Mouse (Mus musculus) midbrain, postnatal 0 days (tissue): ENCODE results near the gene Gm13723. TPM values are rescaled to one million over a fixed set of nuclear protein-coding genes. Genes with fewer than 3 reads are reported as not detected.

Source experiments
- ATAC-seq: fragments of 200-750 bp; cut with Nextera tagmentation; 2 replicates; pipeline ENCODE4 v1.8.0; 2017; ENCODE audit warnings: moderate number of reproducible peaks, mild to moderate bottlenecking, moderate TSS enrichment, moderate library complexity; ENCODE audit not compliant: low FRiP score
- DNase-seq: peaks from one replicate; pipeline ENCODE4 v3.0.0-alpha.2; 2015; ENCODE audit warnings: low spot score
- H3K27ac ChIP-seq: fragments of 300-500 bp; sonication (generic); 2 replicates; pipeline ENCODE4 v1.5.1; 2014; ENCODE audit warnings: low read depth, mild to moderate bottlenecking, low read length, mixed read lengths
- H3K27me3 ChIP-seq: fragments of 300-500 bp; sonication (generic); 2 replicates; pipeline ENCODE4 v1.6.1; 2014; ENCODE audit warnings: low read length, control low read depth, mixed read lengths; ENCODE audit not compliant: insufficient read depth
- H3K36me3 ChIP-seq: fragments of 300-500 bp; sonication (generic); 2 replicates; pipeline ENCODE4 v1.6.1; 2014; ENCODE audit warnings: low read length, control low read depth, mixed read lengths; ENCODE audit not compliant: insufficient read depth
- H3K4me1 ChIP-seq: fragments of 300-500 bp; sonication (generic); 2 replicates; pipeline ENCODE4 v1.6.1; 2014; ENCODE audit warnings: mild to moderate bottlenecking, control low read depth, antibody characterized with exemption, low read length, mixed read lengths; ENCODE audit not compliant: insufficient read depth
- H3K4me2 ChIP-seq: fragments of 300-500 bp; sonication (generic); 2 replicates; pipeline ENCODE4 v1.6.1; 2014; ENCODE audit warnings: low read depth, mild to moderate bottlenecking, low read length, mixed read lengths; ENCODE audit not compliant: poor library complexity, severe bottlenecking
- H3K4me3 ChIP-seq: fragments of 300-500 bp; sonication (generic); 2 replicates; pipeline ENCODE4 v1.5.1; 2014; ENCODE audit warnings: low read depth, mild to moderate bottlenecking, low read length, moderate library complexity
- H3K9ac ChIP-seq: fragments of 300-500 bp; sonication (generic); replicated peaks from 2 replicates; pipeline ENCODE4 v1.6.1; 2014; ENCODE audit warnings: mild to moderate bottlenecking, low read length, moderate library complexity, mixed read lengths; ENCODE audit not compliant: poor library complexity, severe bottlenecking
- H3K9me3 ChIP-seq: fragments of 300-500 bp; sonication (generic); 2 replicates; pipeline ENCODE4 v1.6.1; 2016; ENCODE audit warnings: low read length, control low read depth
- CTCF ChIP-seq: IDR thresholded peaks from 2 replicates; pipeline ENCODE4 v1.5.1; 2016; ENCODE audit warnings: antibody characterized with exemption, mild to moderate bottlenecking
- WGBS: fragments of 180-500 bp; shearing (Covaris S2); extraction: QIAGEN DNeasy Blood & Tissue Kit; methylation state at CpG from one replicate; pipeline ENCODE4 v1.1.7; 2014; 5-methylcytosine and 5-hydroxymethylcytosine counted together
- polyA plus RNA-seq: library from polyadenylated mRNA; unstranded; fragments of >200 nt; fragmentation: Nextera tagmentation; extraction: Ambion mirVana; gene quantifications from 2 replicates; pipeline ENCODE4 v1.2.1, GENCODE M21; 2015
- total RNA-seq: library from RNA; depleted of rRNA; stranded (reverse); fragments of >200 nt; gene quantifications from 2 replicates; pipeline ENCODE4 v1.2.3, GENCODE M21; 2014; rRNA removed

Gm13723 gene
- not detected in 2 replicates for total RNA-seq
- polyA plus RNA-seq: not detected in 2 replicates

DNA sequence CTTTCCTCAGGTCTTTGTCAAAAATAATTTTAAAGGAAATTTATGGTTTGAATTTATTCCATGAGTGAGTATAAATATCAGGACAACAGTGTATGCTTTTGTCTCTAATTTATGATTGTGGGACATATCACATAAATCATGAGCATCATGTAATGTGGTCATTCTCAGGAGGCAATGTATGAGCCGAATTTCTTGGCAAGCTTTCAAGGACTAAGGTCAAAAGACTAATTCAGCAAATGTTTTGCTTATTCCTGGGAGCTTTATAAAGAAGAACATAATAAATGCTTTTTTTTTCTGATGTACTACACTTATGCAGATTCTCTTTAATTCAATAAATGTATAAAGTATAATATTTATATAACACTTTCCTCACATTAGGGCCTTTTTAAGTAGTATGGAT, at the start of gene Gm13723:
TSS of gene Gm13723 (minus strand) at position 101 of the 400 bp plus-strand sequence.
- H3K4me2 ChIP-seq: no peak within 1 kb of the TSS
- ATAC-seq (no peak), DNase-seq (no peak)
- no peaks in the 10 kb centered on the region for H3K27me3 ChIP-seq
- H3K9me3 ChIP-seq: no peaks in the 10 kb centered on the region
- H3K27ac ChIP-seq: no peak within 1 kb of the TSS
- 58% methylated on average over 1 of the region's 1 CpGs for WGBS
- no peaks in the 10 kb centered on the region for H3K4me1 ChIP-seq
- no peaks in the 10 kb centered on the region for H3K36me3 ChIP-seq
- H3K9ac ChIP-seq: no peak within 1 kb of the TSS
- no peak for TF ChIP-seq CTCF
- no peak within 1 kb of the TSS for H3K4me3 ChIP-seq

DNA sequence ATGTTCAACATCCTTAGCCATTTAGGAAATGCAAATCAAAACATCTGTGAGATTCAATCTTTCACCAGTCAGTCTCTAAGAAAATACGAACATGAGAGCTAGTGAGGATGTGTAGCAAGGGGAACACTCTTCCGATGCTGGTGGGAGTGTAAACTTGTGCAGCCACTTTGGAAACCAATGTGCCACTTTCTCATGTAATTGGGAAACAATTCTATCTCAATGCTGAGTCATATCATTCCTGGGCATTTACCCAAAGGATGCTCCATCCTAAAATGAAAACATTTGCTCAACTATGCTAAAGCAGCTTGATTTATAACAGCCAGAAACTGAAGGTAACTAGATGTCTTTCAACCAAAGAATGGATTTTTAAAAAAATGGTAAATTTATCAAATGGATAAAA, 31.0 kb upstream of the Gm13723 start:
- H3K4me1 ChIP-seq: no peaks in the 10 kb centered on the region
- no peak for DNase-seq
- no peak overlapping the region for H3K27ac ChIP-seq
- no peak overlapping the region for H3K4me3 ChIP-seq
- H3K9me3 ChIP-seq: no peaks in the 10 kb centered on the region
- no peak for TF ChIP-seq CTCF
- no peak for ATAC-seq
- H3K36me3 ChIP-seq: no peaks in the 10 kb centered on the region
- no peaks in the 10 kb centered on the region for H3K27me3 ChIP-seq
- no peak overlapping the region for H3K4me2 ChIP-seq
- no peak overlapping the region for H3K9ac ChIP-seq
- 87% methylated on average over 2 of the region's 2 CpGs for WGBS

DNA sequence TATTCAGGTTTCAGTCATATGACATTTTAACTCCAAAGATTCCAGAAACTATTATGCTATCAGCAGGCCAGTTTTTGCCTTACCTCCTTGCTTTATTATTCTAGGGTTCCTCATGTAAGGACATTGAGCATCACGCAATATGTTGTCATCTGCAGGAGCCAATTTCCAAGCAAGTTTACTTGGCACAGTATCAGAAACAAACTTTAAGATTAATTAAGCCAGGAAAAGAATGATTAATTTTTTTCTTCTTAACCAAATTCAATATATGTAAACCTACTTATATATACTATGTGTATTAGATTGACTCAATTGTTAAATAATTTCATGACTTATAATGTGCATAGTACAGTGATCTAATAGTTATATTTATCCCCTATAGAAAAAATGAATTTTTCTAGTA, 17.5 kb upstream of the Gm13723 start, which contains the start of gene Olfr1097:
TSS of gene Olfr1097 (minus strand) at position 101 of the 400 bp plus-strand sequence.
- Histone ChIP-seq H3K9me3 (no peaks in the 10 kb centered on the region), H3K4me2 (no peak within 1 kb of the TSS), H3K4me1 (no peaks in the 10 kb centered on the region), H3K27me3 (no peaks in the 10 kb centered on the region), H3K4me3 (no peak within 1 kb of the TSS), H3K9ac (no peak within 1 kb of the TSS), H3K27ac (no peak within 1 kb of the TSS), H3K36me3 (no peaks in the 10 kb centered on the region)
- TF ChIP-seq CTCF: no peak
- ATAC-seq (no peak), DNase-seq (no peak)
- 92% methylated on average over 1 of the region's 1 CpGs for WGBS

DNA sequence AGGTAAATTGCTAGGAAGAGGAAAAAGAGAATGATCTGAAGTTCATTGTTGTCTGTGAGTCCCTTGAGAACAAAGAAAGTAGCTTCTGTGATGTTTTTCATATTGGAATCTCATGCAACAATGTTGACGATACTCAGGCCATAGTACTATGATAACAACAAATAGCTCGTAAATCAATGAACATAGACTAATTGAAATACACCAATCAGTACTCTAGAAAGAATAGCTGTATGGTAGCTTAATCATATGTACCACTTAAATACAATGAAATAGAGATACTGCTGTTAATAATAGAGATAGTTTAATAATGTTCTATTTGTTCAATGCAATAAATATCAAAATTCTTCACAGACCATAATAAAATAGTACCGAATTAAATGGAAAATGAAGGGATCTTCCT, 23.0 kb downstream of the Gm13723 start, which contains the start of gene Olfr1095:
TSS of gene Olfr1095 (minus strand) at position 101 of the 400 bp plus-strand sequence.
- Histone ChIP-seq H3K36me3 (no peaks in the 10 kb centered on the region), H3K4me3 (no peak within 1 kb of the TSS), H3K27me3 (no peaks in the 10 kb centered on the region), H3K27ac (no peak within 1 kb of the TSS), H3K4me1 (no peaks in the 10 kb centered on the region), H3K9ac (no peak within 1 kb of the TSS), H3K4me2 (no peak within 1 kb of the TSS), H3K9me3 (no peaks in the 10 kb centered on the region)
- no peak for ATAC-seq
- WGBS: 90% methylated on average over 3 of the region's 3 CpGs
- DNase-seq: no peak
- TF ChIP-seq CTCF: no peak

DNA sequence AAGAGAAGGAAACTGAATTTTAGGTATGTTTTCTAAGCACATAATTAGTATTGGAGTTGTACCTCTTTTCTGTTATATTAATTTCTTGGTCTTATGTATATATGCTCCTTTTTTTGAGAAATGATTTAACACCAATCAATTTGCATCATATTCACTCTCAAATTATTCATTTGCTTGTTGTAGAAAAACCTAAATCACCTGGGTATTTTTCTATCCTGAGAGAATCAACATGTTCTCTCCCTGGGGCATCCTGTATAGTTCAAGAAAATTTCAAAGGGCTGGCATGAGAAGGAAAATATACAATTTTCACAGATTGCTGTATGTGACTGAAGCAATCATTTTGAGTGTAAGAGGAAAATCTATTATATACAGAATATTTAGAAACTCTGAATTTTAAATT, 50.2 kb downstream of the Gm13723 start, which contains the start of gene Olfr1094:
TSS of gene Olfr1094 (plus strand) at position 301 of the 400 bp plus-strand sequence.
- DNase-seq (no peak), ATAC-seq (no peak)
- no peaks in the 10 kb centered on the region for H3K4me1 ChIP-seq
- H3K36me3 ChIP-seq: no peaks in the 10 kb centered on the region
- no peaks in the 10 kb centered on the region for H3K9me3 ChIP-seq
- no peaks in the 10 kb centered on the region for H3K27me3 ChIP-seq
- no peak within 1 kb of the TSS for H3K4me2 ChIP-seq
- TF ChIP-seq CTCF: no peak
- H3K4me3 ChIP-seq: no peak within 1 kb of the TSS
- H3K9ac ChIP-seq: no peak within 1 kb of the TSS
- no peak within 1 kb of the TSS for H3K27ac ChIP-seq

Other genes with a start within 250 kb of the Gm13723 start
- gene Olfr1084, start 235.1 kb downstream of the Gm13723 start, total RNA-seq: not detected in 2 replicates
- gene Olfr1084, start 235.1 kb downstream of the Gm13723 start, polyA plus RNA-seq: not detected in 2 replicates
- gene Olfr1085, start 212.8 kb downstream of the Gm13723 start, total RNA-seq: not detected in 2 replicates
- gene Olfr1085, start 212.8 kb downstream of the Gm13723 start, polyA plus RNA-seq: not detected in 2 replicates
- not detected in 2 replicates for gene Olfr1086, start 194.7 kb downstream of the Gm13723 start, total RNA-seq
- not detected in 2 replicates for gene Olfr1086, start 194.7 kb downstream of the Gm13723 start, polyA plus RNA-seq
- not detected in 2 replicates for gene Olfr1087, start 176.4 kb downstream of the Gm13723 start, total RNA-seq
- gene Olfr1087, start 176.4 kb downstream of the Gm13723 start, polyA plus RNA-seq: not detected in 2 replicates
- not detected in 2 replicates for gene Olfr1089, start 141.1 kb downstream of the Gm13723 start, total RNA-seq
- not detected in 2 replicates for gene Olfr1089, start 141.1 kb downstream of the Gm13723 start, polyA plus RNA-seq
- not detected in 2 replicates for gene Olfr1090, start 115.8 kb downstream of the Gm13723 start, total RNA-seq
- gene Olfr1090, start 115.8 kb downstream of the Gm13723 start, polyA plus RNA-seq: not detected in 2 replicates
- gene Olfr1093, start 92.3 kb downstream of the Gm13723 start, total RNA-seq: not detected in 2 replicates
- not detected in 2 replicates for gene Olfr1093, start 92.3 kb downstream of the Gm13723 start, polyA plus RNA-seq
- gene Olfr141, start 64.8 kb downstream of the Gm13723 start, total RNA-seq: not detected in 2 replicates
- not detected in 2 replicates for gene Olfr141, start 64.8 kb downstream of the Gm13723 start, polyA plus RNA-seq
- gene Olfr1094, start 50.1 kb downstream of the Gm13723 start, total RNA-seq: not detected in 2 replicates
- gene Olfr1094, start 50.1 kb downstream of the Gm13723 start, polyA plus RNA-seq: not detected in 2 replicates
- gene Olfr1095, start 23.1 kb downstream of the Gm13723 start, total RNA-seq: not detected in 2 replicates
- not detected in 2 replicates for gene Olfr1095, start 23.1 kb downstream of the Gm13723 start, polyA plus RNA-seq
- not detected in 2 replicates for gene Olfr1097, start 17.4 kb upstream of the Gm13723 start, total RNA-seq
- not detected in 2 replicates for gene Olfr1097, start 17.4 kb upstream of the Gm13723 start, polyA plus RNA-seq
- gene Olfr1098, start 49.7 kb upstream of the Gm13723 start, total RNA-seq: not detected in 2 replicates
- gene Olfr1098, start 49.7 kb upstream of the Gm13723 start, polyA plus RNA-seq: not detected in 2 replicates
- not detected in 2 replicates for gene Olfr1099, start 85.9 kb upstream of the Gm13723 start, total RNA-seq
- not detected in 2 replicates for gene Olfr1099, start 85.9 kb upstream of the Gm13723 start, polyA plus RNA-seq
- gene Olfr1100, start 105.2 kb upstream of the Gm13723 start, total RNA-seq: not detected in 2 replicates
- gene Olfr1100, start 105.2 kb upstream of the Gm13723 start, polyA plus RNA-seq: not detected in 2 replicates
- not detected in 2 replicates for gene Olfr1101, start 116.4 kb upstream of the Gm13723 start, total RNA-seq
- gene Olfr1101, start 116.4 kb upstream of the Gm13723 start, polyA plus RNA-seq: not detected in 2 replicates
- gene Olfr1102, start 123.6 kb upstream of the Gm13723 start, total RNA-seq: not detected in 2 replicates
- not detected in 2 replicates for gene Olfr1102, start 123.6 kb upstream of the Gm13723 start, polyA plus RNA-seq
- not detected in 2 replicates for gene Olfr1104, start 152.3 kb upstream of the Gm13723 start, total RNA-seq
- gene Olfr1104, start 152.3 kb upstream of the Gm13723 start, polyA plus RNA-seq: not detected in 2 replicates
- not detected in 2 replicates for gene Olfr1105, start 161.7 kb upstream of the Gm13723 start, total RNA-seq
- not detected in 2 replicates for gene Olfr1105, start 161.7 kb upstream of the Gm13723 start, polyA plus RNA-seq
- not detected in 2 replicates for gene Olfr1106, start 177.5 kb upstream of the Gm13723 start, total RNA-seq
- not detected in 2 replicates for gene Olfr1106, start 177.5 kb upstream of the Gm13723 start, polyA plus RNA-seq
- gene Olfr1107, start 201.0 kb upstream of the Gm13723 start, total RNA-seq: not detected in 2 replicates
- gene Olfr1107, start 201.0 kb upstream of the Gm13723 start, polyA plus RNA-seq: not detected in 2 replicates
- not detected in 2 replicates for gene Olfr1109, start 221.2 kb upstream of the Gm13723 start, total RNA-seq
- not detected in 2 replicates for gene Olfr1109, start 221.2 kb upstream of the Gm13723 start, polyA plus RNA-seq
- not detected in 2 replicates for gene Olfr259, start 239.8 kb upstream of the Gm13723 start, total RNA-seq
- not detected in 2 replicates for gene Olfr259, start 239.8 kb upstream of the Gm13723 start, polyA plus RNA-seq